Mouse (Mus musculus) CD4-positive, CD25-positive, alpha-beta regulatory T cell, adult 2 months (primary cell): Measurements from ENCODE around the gene Megf8.
"Not testable (repeated sequence)": the region's sequence is repeated elsewhere in the genome, so short reads cannot be mapped to it uniquely, and the experiment has no call there.

Experiments
- DNase-seq: peaks from one replicate; pipeline ENCODE4 v3.0.0-alpha.2; 2012; ENCODE audit warnings: low read depth, low spot score

The Megf8 gene

GRCm38 (mm10) chr7:25296945-25297453, 20.0 kb upstream of the Megf8 start:
- peak; percentile 61 for DNase-seq

GRCm38 (mm10) chr7:25297454-25298325, 19.3 kb upstream of the Megf8 start, which contains the start of gene Pafah1b3:
Gene Pafah1b3 (minus strand): TSS chr7:25297986.
- DNase-seq: peak; percentile 74

- DNase-seq: no peak
These were observed 15.9 kb upstream of the Megf8 start, which contains the start of gene Prr19 for GRCm38 (mm10) chr7:25301063-25301462. Gene Prr19 (plus strand): TSS chr7:25301411.

GRCm38 (mm10) chr7:25303003-25303684, 13.8 kb upstream of the Megf8 start:
- no peak for DNase-seq

DNA sequence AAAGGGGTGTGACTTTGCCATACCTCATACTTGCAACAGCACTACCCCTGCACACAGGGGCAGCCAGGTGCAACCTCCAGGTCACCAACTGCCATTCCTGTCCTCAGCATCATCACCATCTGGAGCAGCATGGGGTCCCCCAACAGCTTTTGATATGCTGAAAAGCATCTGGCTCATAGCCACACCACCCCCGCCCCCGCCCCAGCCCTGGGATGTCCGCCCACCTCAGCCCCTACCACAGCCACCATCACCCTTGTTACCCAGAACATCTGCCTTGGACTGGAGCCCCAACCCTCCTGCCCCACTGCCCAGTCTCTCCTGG, 13.3 kb upstream of the Megf8 start:
- DNase-seq: no peak

DNA sequence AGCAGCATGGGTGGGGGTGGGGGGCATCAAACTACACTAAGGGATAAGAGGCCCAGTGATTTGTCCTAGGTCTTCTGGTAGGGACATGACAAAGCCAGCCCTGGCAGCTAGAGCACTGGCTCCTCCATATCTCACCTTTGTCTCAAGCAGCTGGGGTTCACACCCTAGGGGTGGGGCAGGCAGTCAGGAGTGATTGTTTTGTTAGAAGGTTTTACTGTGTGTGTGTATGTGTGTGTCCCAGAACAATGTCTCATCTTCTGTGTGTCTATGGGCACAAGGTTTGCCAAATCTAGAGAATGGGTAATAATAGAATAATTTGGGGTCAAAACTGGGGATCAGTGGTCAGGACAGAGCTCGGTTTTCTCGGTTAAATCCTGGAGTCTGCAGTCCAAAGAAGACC, 11.5 kb upstream of the Megf8 start:
- DNase-seq: no peak

DNA sequence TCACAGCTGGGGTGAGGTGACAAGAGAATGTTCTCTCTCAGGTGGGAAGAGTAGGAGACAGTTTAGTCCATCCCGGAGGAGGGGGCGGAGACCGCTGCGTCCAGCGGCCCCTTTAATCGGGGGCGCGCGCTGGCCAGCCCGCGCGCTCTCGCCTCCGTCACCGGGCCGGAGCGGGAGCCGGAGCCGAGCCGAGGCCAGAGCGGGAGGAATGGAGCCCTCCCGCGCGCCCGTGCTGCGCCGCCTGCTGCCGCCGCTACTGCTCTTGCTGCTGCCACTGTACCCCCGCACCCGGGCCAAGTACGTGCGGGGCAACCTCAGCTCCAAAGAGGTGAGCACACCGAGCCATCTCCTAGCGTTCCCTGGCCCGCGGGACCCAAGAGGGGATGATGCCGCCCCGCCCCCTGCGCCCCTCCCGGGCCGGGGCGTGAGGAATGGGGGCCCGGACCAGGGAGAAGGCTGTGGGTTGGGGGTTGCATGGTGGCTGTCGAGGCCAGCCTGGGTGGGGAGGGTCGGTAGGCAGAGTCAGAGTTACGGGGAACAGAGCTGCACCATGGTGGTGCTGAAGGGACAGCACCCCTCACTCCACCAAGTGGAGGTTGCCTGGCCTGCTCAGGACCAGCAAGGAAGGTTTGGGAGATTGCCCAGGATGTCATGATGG, 10.9 kb upstream of the Megf8 start, which contains the start of gene Tmem145:
Gene Tmem145 (plus strand): TSS at position 151 of the 658 bp plus-strand sequence.
- DNase-seq: peak; percentile 65

GRCm38 (mm10) chr7:25306614-25306996, 10.4 kb upstream of the Megf8 start:
- no peak for DNase-seq

- DNase-seq: no peak
These were observed 8.2 kb upstream of the Megf8 start for GRCm38 (mm10) chr7:25308702-25309318.

DNA sequence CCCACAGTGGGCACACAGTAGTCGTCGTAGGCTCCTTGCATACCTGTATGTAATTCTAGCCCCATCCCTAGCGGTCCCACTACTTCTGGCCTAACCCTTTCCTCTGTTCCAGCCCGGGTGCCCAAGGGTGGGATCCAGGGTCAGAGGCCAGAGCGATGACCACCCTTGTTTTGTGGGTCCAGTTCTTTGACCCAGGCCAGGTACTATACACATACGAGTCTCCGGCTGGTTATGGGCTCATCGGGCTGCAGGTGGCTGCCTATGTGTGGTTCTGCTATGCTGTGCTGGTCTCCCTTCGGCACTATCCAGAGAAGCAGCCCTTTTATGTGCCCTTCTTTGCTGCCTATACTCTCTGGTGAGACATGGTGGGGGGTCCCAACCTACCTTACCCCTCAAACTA, 7.5 kb upstream of the Megf8 start:
- DNase-seq: no peak

DNA sequence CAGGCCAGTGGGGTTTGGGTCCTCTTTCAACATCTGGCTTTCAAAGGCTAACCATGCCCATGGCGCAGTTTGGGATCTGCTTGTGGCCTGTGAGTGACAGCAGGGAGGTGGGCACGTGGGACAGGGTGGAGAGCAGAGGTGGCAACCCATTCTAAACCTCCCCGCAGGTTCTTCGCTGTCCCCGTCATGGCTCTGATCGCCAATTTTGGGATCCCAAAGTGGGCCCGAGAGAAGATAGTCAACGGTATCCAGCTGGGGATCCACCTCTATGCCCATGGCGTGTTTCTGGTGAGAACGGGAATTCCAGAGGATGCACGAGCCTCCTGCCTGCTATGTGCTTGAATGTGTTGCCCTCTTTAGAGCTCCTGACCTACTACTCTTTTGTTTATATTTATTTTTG, 5.8 kb upstream of the Megf8 start:
- no peak for DNase-seq

DNA sequence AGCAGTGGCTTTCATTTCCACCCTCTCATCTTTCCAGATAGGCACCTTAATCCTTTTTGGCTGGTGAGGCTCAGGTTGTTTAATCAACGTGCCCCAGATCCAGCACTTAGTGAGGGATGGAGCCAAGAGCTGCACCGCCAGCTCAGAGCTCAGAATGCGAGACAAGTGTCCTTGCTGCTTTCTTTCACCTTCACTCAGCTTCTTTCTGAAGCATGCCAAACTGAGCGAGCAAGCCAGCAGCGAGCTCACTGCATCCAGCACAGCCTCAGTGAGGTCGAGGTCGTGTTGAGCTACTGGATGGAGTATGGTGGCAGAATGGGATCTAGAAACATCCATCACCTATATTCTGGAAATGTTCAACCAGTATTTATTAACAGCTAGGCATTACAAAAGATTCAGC, 3.6 kb upstream of the Megf8 start:
- DNase-seq: no peak

DNA sequence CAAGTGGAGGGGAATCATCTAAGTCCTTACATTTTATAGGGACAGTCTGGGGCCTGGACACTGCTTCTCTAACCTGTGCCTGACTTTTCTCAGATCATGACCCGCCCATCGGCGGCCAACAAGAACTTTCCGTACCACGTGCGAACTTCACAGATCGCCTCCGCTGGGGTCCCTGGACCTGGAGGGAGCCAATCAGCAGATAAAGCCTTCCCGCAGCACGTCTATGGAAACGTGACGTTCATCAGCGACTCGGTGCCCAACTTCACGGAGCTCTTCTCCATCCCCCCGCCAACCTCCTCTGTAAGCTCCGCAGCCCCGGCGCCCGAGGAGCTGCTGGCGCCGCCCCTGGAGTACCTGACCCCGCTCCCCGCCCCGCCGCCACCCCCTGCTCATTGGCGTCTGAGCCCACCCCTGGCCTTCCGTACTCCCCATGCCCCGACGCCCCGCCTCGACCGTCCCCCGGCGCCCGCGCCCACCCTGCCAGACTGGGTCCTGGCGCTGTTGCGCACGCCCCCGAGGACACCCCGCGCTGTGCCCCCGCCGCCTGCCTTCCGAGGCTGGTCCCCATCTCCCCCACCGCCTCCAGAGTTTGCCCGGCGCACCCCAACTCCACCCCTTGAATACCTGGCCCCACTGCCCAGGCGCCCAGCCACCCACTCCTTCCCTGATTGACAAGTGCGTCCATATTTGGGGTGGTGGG, 2.2 kb upstream of the Megf8 start:
- DNase-seq: peak; percentile 37

DNA sequence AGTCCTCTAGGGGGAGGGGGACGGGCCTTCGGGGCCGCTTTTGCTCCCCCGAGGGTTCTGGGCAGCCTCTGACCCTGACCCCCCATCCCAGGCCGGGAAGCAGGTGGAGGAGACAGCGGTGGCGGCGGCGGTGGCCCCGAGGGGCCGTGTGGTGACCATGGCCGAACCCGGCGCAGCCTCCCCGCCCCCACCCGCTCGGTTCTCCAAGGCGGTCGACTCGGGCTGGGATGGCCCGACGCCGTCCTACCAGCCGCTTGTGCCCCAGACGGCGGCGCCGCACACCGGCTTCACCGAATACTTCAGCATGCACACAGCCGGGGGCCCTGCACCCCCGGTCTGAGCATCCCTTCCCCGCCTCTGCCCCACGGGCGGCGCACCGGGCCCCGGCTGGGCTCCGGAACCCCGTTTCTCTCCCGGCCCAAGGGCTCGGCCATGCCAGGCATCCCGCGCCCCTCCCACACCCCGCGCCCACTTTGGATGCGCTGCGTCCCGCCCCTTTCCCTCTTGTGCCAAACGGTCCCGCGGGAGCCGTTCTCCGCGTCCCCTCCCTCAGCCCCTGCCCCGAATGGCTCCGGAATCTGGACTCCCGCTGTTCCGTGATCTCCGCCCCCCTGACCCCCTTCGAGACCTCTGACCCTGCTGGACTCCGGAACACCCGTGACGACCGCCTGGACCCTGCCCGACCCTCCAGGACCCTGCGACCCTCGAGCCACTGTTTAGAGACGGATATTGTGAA, 1.5 kb upstream of the Megf8 start:
- DNase-seq: peak; percentile 39

- no peak for DNase-seq
These were observed 559 bp downstream of the Megf8 start for GRCm38 (mm10) chr7:25317446-25317999.

DNA sequence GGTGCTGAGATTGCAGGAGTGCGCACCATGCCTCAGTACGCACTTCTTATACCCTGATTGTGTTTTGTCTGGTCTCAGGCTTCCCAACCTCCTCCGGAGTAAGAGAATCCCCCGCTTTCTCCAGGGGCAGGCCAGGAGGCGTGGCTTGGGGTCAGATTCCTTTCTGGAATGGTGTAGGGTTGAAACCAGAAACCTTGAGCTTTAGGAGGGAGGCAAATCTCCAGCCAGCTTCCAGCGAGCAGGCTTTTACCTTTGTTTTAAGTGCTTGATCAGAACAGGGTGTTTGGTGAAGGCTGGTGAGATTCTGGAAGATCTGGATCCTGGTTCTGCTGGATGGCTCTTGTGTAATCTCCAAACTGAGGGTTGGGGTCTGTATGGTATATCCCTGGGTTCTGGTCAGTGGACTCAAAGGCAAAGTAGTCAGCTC, 5.1 kb downstream of the Megf8 start:
- DNase-seq: no peak

GRCm38 (mm10) chr7:25323219-25323618, 6.3 kb downstream of the Megf8 start:
- no peak for DNase-seq

DNA sequence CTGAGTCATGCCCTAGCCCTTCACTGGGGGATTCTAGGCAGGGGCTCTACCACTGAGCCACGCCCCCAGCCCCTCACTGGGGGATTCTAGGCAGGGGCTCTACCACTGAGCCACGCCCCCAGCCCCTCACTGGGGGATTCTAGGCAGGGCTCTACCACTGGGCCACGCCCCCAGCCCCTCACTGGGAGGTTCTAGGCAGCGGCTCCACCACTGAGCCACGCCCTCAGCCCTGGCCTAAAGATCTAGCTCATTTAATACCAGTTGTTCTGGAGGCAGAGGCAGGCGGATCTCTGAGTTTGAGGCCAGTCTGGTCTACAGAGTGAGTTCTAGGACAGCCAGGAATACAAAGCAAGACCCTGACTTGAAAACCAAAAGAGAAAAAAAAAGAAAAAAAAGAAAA, 8.5 kb downstream of the Megf8 start:
- not testable (repeated sequence) for DNase-seq

DNA sequence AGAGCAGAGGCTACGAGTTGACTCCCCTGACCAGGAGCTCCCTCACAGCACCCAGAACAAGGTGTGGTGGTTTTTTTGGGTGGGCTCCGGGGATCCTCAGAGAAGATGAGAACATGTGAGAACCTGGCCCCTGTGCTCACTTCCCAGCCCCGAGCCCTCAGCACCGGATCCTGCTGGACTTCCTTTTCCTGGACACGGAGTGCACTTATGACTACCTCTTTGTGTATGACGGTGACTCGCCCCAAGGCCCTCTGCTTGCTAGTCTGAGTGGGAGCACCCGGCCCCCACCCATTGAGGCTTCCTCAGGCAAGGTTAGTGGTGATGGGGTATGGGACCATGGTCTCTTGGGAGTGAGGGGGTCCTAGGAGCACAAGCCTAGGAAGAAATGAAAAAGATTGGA, 9.3 kb downstream of the Megf8 start:
- DNase-seq: no peak
